Mouse (Mus musculus) heart, adult 2 months (tissue): ENCODE measurements around the gene 2210017I01Rik. TPM values are rescaled to one million over a fixed set of nuclear protein-coding genes. Genes with fewer than 3 reads are reported as not detected.

Experiments used
- DNase-seq, 2 experiments: peaks; one replicate each; pipeline ENCODE4 v3.0.0; 2021
- H3K27ac ChIP-seq: fragments of 200-600 bp; 2 replicates; pipeline ENCODE4 v1.8.1; 2022
- H3K27me3 ChIP-seq: fragments of 200-500 bp; 2 replicates; pipeline ENCODE4 v1.6.1; 2012; ENCODE audit warnings: mild to moderate bottlenecking, low read length, inconsistent platforms, mixed read lengths; ENCODE audit not compliant: control insufficient read depth, insufficient read depth
- H3K36me3 ChIP-seq: fragments of 200-500 bp; 2 replicates; pipeline ENCODE4 v1.6.1; 2012; ENCODE audit warnings: low read length, inconsistent platforms; ENCODE audit not compliant: control insufficient read depth, insufficient read depth
- H3K4me1 ChIP-seq: fragments of 200-500 bp; 2 replicates; pipeline ENCODE4 v1.6.1; 2011; ENCODE audit warnings: low read length; ENCODE audit not compliant: control insufficient read depth, insufficient read depth
- H3K4me3 ChIP-seq: fragments of 200-600 bp; 2 replicates; pipeline ENCODE4 v1.8.1; 2022
- H3K79me2 ChIP-seq: fragments of 200-500 bp; replicated peaks from 2 replicates; pipeline ENCODE4 v1.6.1; 2012; ENCODE audit warnings: mild to moderate bottlenecking, inconsistent platforms, low read length, moderate library complexity, mixed read lengths; ENCODE audit not compliant: control insufficient read depth, insufficient read depth
- H3K9ac ChIP-seq: fragments of 200-500 bp; 2 replicates; pipeline ENCODE4 v1.6.1; 2012; ENCODE audit warnings: low read depth, mild to moderate bottlenecking, control low read depth, inconsistent platforms, low read length, mixed read lengths
- CTCF ChIP-seq: fragments of 200-600 bp; IDR thresholded peaks from 2 replicates; pipeline ENCODE4 v1.8.1; 2022; ENCODE audit warnings: antibody characterized with exemption, mild to moderate bottlenecking, moderate library complexity
- EP300 ChIP-seq: fragments of 200-500 bp; IDR thresholded peaks from 2 replicates; pipeline ENCODE4 v1.6.1; 2011; ENCODE audit warnings: low read depth, low read length, control low read depth; ENCODE audit not compliant: insufficient read depth
- POLR2A ChIP-seq: fragments of 200-500 bp; IDR thresholded peaks from 2 replicates; pipeline ENCODE4 v1.6.1; 2011; ENCODE audit warnings: mild to moderate bottlenecking, low read depth, low read length, control low read depth; ENCODE audit not compliant: insufficient read depth
- WGBS: fragments of 180-500 bp; shearing (Covaris S2); methylation state at CpG from one replicate; pipeline ENCODE4 v1.1.7; 2018; 5-methylcytosine and 5-hydroxymethylcytosine counted together
- intact Hi-C: fragments of 180-260 bp; cut with DNase I; formaldehyde crosslinking; loops from one replicate; pipeline ENCODE4 v1.15.1; 2025
- polyA plus RNA-seq: library from polyadenylated mRNA; depleted of rRNA; stranded (reverse); fragments of >200 nt; gene quantifications from 2 replicates; pipeline ENCODE4 v1.2.3, GENCODE M21; 2012; rRNA removed
- total RNA-seq, 2 experiments: library from RNA; stranded (reverse); gene quantifications; 2 replicates each; pipeline ENCODE4 v1.2.3; 2021

Gene 2210017I01Rik
- total and polyA plus RNA-seq, 3 experiments, result not detected

DNA sequence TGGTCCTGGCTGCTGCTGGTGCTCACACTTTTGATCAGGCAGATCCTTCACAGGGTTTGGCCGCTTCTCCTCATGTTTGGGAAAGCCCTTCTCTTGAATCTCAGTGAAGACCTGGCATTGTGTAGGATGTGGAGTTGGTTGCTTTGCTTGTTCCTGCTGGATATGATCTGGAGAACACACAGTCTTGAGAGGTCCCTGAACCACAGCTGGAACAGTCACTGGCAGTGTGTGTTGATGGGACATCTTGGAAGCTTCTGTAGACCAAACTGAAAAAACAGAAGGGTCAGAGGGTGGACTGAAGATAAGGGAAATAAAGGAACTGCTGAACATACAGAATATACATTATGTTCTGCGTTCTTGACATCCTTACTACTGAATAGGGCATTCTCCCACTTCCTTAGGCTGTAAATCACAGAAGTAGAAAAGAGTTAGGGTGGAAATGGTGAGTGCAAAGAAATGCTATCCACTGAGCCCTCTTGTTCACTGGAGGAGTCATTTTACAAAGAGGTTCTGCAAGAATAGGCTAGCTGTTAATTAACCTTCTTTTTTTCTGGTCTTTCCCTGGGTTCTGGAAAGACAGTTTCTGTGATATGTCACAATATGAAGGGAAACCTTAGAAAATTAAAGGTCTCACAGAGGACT is 34.7 kb downstream of the 2210017I01Rik start:
- intact Hi-C loops, result no loop called here
- Histone ChIP-seq H3K27me3 (no peaks in the 10 kb centered on the region), H3K36me3 (no peaks in the 10 kb centered on the region), H3K79me2 (no peaks in the 10 kb centered on the region), H3K27ac (no peak overlapping the region), H3K4me1 (no peaks in the 10 kb centered on the region), H3K4me3 (no peak overlapping the region), H3K9ac (no peak overlapping the region)
- DNase-seq, result no peak
- no peak for TF ChIP-seq EP300
- TF ChIP-seq POLR2A, result no peak
- TF ChIP-seq CTCF, result no peak
- WGBS, result 31% methylated on average over 2 of the region's 2 CpGs

DNA sequence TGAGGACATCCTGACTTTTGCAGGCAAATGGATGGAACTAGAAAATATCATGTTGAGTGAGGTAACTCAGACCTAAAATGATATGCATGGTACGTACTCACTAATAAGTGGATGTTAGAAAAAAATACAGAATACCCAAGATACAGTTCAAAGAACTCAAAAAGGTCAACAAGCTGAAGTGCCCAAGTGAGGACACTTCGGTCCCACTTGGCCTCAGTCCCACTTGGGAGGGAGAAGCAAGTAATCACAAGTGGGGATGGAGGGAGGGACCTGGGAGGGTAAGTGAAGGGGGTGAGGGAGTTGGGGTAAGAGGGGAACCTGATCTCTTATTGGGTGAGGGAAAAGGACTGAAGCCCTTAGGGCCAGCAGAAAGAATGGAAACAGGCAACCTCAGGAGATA is 38.5 kb downstream of the 2210017I01Rik start:
- H3K27ac ChIP-seq, result no peak overlapping the region
- DNase-seq, result no peak
- H3K4me3 ChIP-seq, result no peak overlapping the region
- TF ChIP-seq CTCF (no peak), EP300 (no peak), POLR2A (no peak)
- intact Hi-C loops, result no loop called here
- H3K79me2 ChIP-seq, result no peaks in the 10 kb centered on the region
- no peaks in the 10 kb centered on the region for H3K36me3 ChIP-seq
- WGBS, result 84% methylated on average over 2 of the region's 2 CpGs
- no peak overlapping the region for H3K9ac ChIP-seq
- H3K4me1 ChIP-seq, result no peaks in the 10 kb centered on the region
- no peaks in the 10 kb centered on the region for H3K27me3 ChIP-seq

DNA sequence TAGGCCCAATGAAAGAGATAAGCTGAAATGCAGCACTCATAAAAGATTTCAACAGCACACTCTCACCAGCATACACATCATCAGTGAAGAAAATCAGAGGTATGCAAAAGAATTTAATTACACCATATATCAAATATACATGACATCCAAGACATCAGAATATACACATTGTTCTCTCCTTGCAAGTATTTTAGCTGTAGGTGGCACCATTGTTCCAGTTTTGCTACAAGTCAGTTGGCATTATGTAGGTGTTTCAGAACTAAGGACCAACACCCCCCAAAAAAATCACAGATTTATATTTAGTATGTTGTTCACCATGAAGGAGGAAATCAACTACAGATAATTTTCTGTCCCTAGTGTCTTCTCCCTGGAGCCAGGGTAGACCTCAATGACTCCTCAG is 41.9 kb downstream of the 2210017I01Rik start:
- Histone ChIP-seq H3K27ac (no peak overlapping the region), H3K4me3 (no peak overlapping the region), H3K36me3 (no peaks in the 10 kb centered on the region), H3K4me1 (no peaks in the 10 kb centered on the region), H3K9ac (no peak overlapping the region), H3K79me2 (no peaks in the 10 kb centered on the region), H3K27me3 (no peaks in the 10 kb centered on the region)
- DNase-seq, result no peak
- intact Hi-C loops, result no loop called here
- TF ChIP-seq POLR2A (no peak), CTCF (no peak), EP300 (no peak)

Other genes with a start within 250 kb of the 2210017I01Rik start
- not detected for gene Sprr2f, start 242.3 kb downstream of the 2210017I01Rik start, total RNA-seq
- not detected in 2 replicates for gene Sprr2f, start 242.3 kb downstream of the 2210017I01Rik start, polyA plus RNA-seq
- gene Sprr2h, start 221.8 kb downstream of the 2210017I01Rik start, total RNA-seq, result not detected
- not detected in 2 replicates for gene Sprr2h, start 221.8 kb downstream of the 2210017I01Rik start, polyA plus RNA-seq
- not detected for gene Sprr2i, start 199.5 kb downstream of the 2210017I01Rik start, total RNA-seq
- gene Sprr2i, start 199.5 kb downstream of the 2210017I01Rik start, polyA plus RNA-seq, result not detected in 2 replicates
- not detected for gene Sprr2j-ps, start 189.4 kb downstream of the 2210017I01Rik start, total RNA-seq
- not detected in 2 replicates for gene Sprr2j-ps, start 189.4 kb downstream of the 2210017I01Rik start, polyA plus RNA-seq
- 1 to 10 TPM; 3.3 to 3.5 TPM for gene Gm9774, start 178.1 kb downstream of the 2210017I01Rik start, total RNA-seq
- gene Gm9774, start 178.1 kb downstream of the 2210017I01Rik start, polyA plus RNA-seq, result 4.6 and 4.7 TPM in 2 replicates
- gene Sprr2k, start 174.9 kb downstream of the 2210017I01Rik start, total RNA-seq, result not detected
- not detected in 2 replicates for gene Sprr2k, start 174.9 kb downstream of the 2210017I01Rik start, polyA plus RNA-seq
- gene Sprr1b, start 168.7 kb downstream of the 2210017I01Rik start, total RNA-seq, result not detected
- gene Sprr1b, start 168.7 kb downstream of the 2210017I01Rik start, polyA plus RNA-seq, result not detected in 2 replicates
- not detected for gene Sprr3, start 148.8 kb downstream of the 2210017I01Rik start, total RNA-seq
- gene Sprr3, start 148.8 kb downstream of the 2210017I01Rik start, polyA plus RNA-seq, result not detected in 2 replicates
- not detected for gene Sprr1a, start 121.6 kb downstream of the 2210017I01Rik start, total RNA-seq
- 0.66 TPM in 1 of 2 replicates, not detected in the other for gene Sprr1a, start 121.6 kb downstream of the 2210017I01Rik start, polyA plus RNA-seq
- not detected for gene Sprr4, start 107.0 kb downstream of the 2210017I01Rik start, total RNA-seq
- gene Sprr4, start 107.0 kb downstream of the 2210017I01Rik start, polyA plus RNA-seq, result not detected in 2 replicates
- not detected for gene 2310046K23Rik, start 73.0 kb downstream of the 2210017I01Rik start, total RNA-seq
- not detected in 2 replicates for gene 2310046K23Rik, start 73.0 kb downstream of the 2210017I01Rik start, polyA plus RNA-seq
- gene Ivl, start 33.8 kb downstream of the 2210017I01Rik start, total RNA-seq, result not detected
- gene Ivl, start 33.8 kb downstream of the 2210017I01Rik start, polyA plus RNA-seq, result not detected in 2 replicates
- not detected for gene Smcp, start 18.5 kb downstream of the 2210017I01Rik start, total RNA-seq
- 0.86 and 0.91 TPM in 2 replicates for gene Smcp, start 18.5 kb downstream of the 2210017I01Rik start, polyA plus RNA-seq
- gene Lce6a, start 14.2 kb upstream of the 2210017I01Rik start, total RNA-seq, result not detected
- gene Lce6a, start 14.2 kb upstream of the 2210017I01Rik start, polyA plus RNA-seq, result not detected in 2 replicates
- not detected for gene Lce1a1, start 40.8 kb upstream of the 2210017I01Rik start, total RNA-seq
- not detected in 2 replicates for gene Lce1a1, start 40.8 kb upstream of the 2210017I01Rik start, polyA plus RNA-seq
- not detected for gene Lce1b, start 49.4 kb upstream of the 2210017I01Rik start, total RNA-seq
- not detected in 2 replicates for gene Lce1b, start 49.4 kb upstream of the 2210017I01Rik start, polyA plus RNA-seq
- gene Lce1a2, start 62.8 kb upstream of the 2210017I01Rik start, total RNA-seq, result not detected
- gene Lce1a2, start 62.8 kb upstream of the 2210017I01Rik start, polyA plus RNA-seq, result not detected in 2 replicates
- gene Lce1c, start 71.8 kb upstream of the 2210017I01Rik start, total RNA-seq, result not detected
- gene Lce1c, start 71.8 kb upstream of the 2210017I01Rik start, polyA plus RNA-seq, result not detected in 2 replicates
- gene Lce1d, start 79.7 kb upstream of the 2210017I01Rik start, total RNA-seq, result not detected
- gene Lce1d, start 79.7 kb upstream of the 2210017I01Rik start, polyA plus RNA-seq, result not detected in 2 replicates
- gene Lce1e, start 101.6 kb upstream of the 2210017I01Rik start, total RNA-seq, result not detected
- not detected in 2 replicates for gene Lce1e, start 101.6 kb upstream of the 2210017I01Rik start, polyA plus RNA-seq
- not detected for gene Lce1f, start 112.9 kb upstream of the 2210017I01Rik start, total RNA-seq
- not detected in 2 replicates for gene Lce1f, start 112.9 kb upstream of the 2210017I01Rik start, polyA plus RNA-seq
- gene Gm38119, start 131.6 kb upstream of the 2210017I01Rik start, total RNA-seq, result not detected
- not detected in 2 replicates for gene Gm38119, start 131.6 kb upstream of the 2210017I01Rik start, polyA plus RNA-seq
- gene Lce1g, start 144.8 kb upstream of the 2210017I01Rik start, total RNA-seq, result not detected
- gene Lce1g, start 144.8 kb upstream of the 2210017I01Rik start, polyA plus RNA-seq, result not detected in 2 replicates
- gene Lce1h, start 157.6 kb upstream of the 2210017I01Rik start, total RNA-seq, result not detected
- gene Lce1h, start 157.6 kb upstream of the 2210017I01Rik start, polyA plus RNA-seq, result not detected in 2 replicates
- gene Lce1i, start 171.4 kb upstream of the 2210017I01Rik start, total RNA-seq, result not detected
- not detected in 2 replicates for gene Lce1i, start 171.4 kb upstream of the 2210017I01Rik start, polyA plus RNA-seq
- gene Lce1j, start 183.0 kb upstream of the 2210017I01Rik start, total RNA-seq, result not detected
- gene Lce1j, start 183.0 kb upstream of the 2210017I01Rik start, polyA plus RNA-seq, result not detected in 2 replicates
- gene Lce1k, start 200.4 kb upstream of the 2210017I01Rik start, total RNA-seq, result not detected
- not detected in 2 replicates for gene Lce1k, start 200.4 kb upstream of the 2210017I01Rik start, polyA plus RNA-seq
- not detected for gene Kprp, start 219.8 kb upstream of the 2210017I01Rik start, total RNA-seq
- gene Kprp, start 219.8 kb upstream of the 2210017I01Rik start, polyA plus RNA-seq, result not detected in 2 replicates
- gene Lce1l, start 243.8 kb upstream of the 2210017I01Rik start, total RNA-seq, result not detected
- not detected in 2 replicates for gene Lce1l, start 243.8 kb upstream of the 2210017I01Rik start, polyA plus RNA-seq